Mouse (Mus musculus) limb, embryonic 11.5 days (tissue): Measurements from ENCODE around the gene Fgf7. TPM values are rescaled to one million over a fixed set of nuclear protein-coding genes. Genes with fewer than 3 reads are reported as not detected.

Experiments used
- ATAC-seq: fragments of 200-750 bp; cut with Nextera tagmentation; 2 replicates; pipeline ENCODE4 v1.8.0; 2017; ENCODE audit warnings: low read depth; ENCODE audit not compliant: insufficient number of reproducible peaks, low FRiP score, low TSS enrichment
- DNase-seq: peaks from one replicate; pipeline ENCODE4 v3.0.0-alpha.2; 2015; ENCODE audit warnings: low spot score
- H3K27ac ChIP-seq: fragments of 300-500 bp; sonication (generic); replicated peaks from 2 replicates; pipeline ENCODE4 v1.5.1; 2014; ENCODE audit warnings: low read depth, mild to moderate bottlenecking, low read length
- H3K27me3 ChIP-seq: fragments of 300-500 bp; sonication (generic); 2 replicates; pipeline ENCODE4 v1.6.1; 2014; ENCODE audit warnings: mild to moderate bottlenecking, low read length, mixed read lengths; ENCODE audit not compliant: control insufficient read depth, insufficient read depth
- H3K36me3 ChIP-seq: fragments of 300-500 bp; sonication (generic); 2 replicates; pipeline ENCODE4 v1.6.1; 2014; ENCODE audit warnings: mild to moderate bottlenecking, low read length, moderate library complexity, mixed read lengths; ENCODE audit not compliant: control insufficient read depth, insufficient read depth
- H3K4me1 ChIP-seq: fragments of 300-500 bp; sonication (generic); 2 replicates; pipeline ENCODE4 v1.6.1; 2014; ENCODE audit warnings: low read length, mixed read lengths; ENCODE audit not compliant: control insufficient read depth, insufficient read depth
- H3K4me2 ChIP-seq: fragments of 300-500 bp; sonication (generic); 2 replicates; pipeline ENCODE4 v1.6.1; 2014; ENCODE audit warnings: low read depth, mild to moderate bottlenecking, moderate library complexity; ENCODE audit not compliant: severe bottlenecking
- H3K4me3 ChIP-seq: fragments of 300-500 bp; sonication (generic); 2 replicates; pipeline ENCODE4 v1.5.1; 2014; ENCODE audit warnings: low read depth, low read length
- H3K9ac ChIP-seq: fragments of 300-500 bp; sonication (generic); 2 replicates; pipeline ENCODE4 v1.6.1; 2014; ENCODE audit warnings: mild to moderate bottlenecking, low read length
- H3K9me3 ChIP-seq: fragments of 300-500 bp; sonication (generic); 2 replicates; pipeline ENCODE4 v1.6.1; 2016; ENCODE audit warnings: low read length; ENCODE audit not compliant: control insufficient read depth
- WGBS: fragments of 180-500 bp; shearing (Covaris S2); extraction: QIAGEN DNeasy Blood & Tissue Kit; methylation state at CpG from one replicate; pipeline ENCODE4 v1.1.7; 2014; 5-methylcytosine and 5-hydroxymethylcytosine counted together
- polyA plus RNA-seq: library from polyadenylated mRNA; unstranded; fragments of >200 nt; fragmentation: Nextera tagmentation; extraction: Ambion mirVana; gene quantifications from 2 replicates; pipeline ENCODE4 v1.2.1, GENCODE M21; 2014

Fgf7 gene
- polyA plus RNA-seq, 1 experiment from 2014 or later, result 1.8 TPM

- no peaks in the 10 kb centered on the region for H3K27me3 ChIP-seq
- 86% methylated on average over 5 of the region's 5 CpGs for WGBS
- H3K36me3 ChIP-seq, result no peaks in the 10 kb centered on the region
- no peak overlapping the region for H3K4me3 ChIP-seq
- DNase-seq (no peak), ATAC-seq (no peak)
- no peaks in the 10 kb centered on the region for H3K4me1 ChIP-seq
- H3K9ac ChIP-seq, result no peak overlapping the region
- no peak overlapping the region for H3K27ac ChIP-seq
- H3K4me2 ChIP-seq, result no peak overlapping the region
- H3K9me3 ChIP-seq, result no peaks in the 10 kb centered on the region
Observed at GRCm38 (mm10) chr2:126045621-126046020, 11.2 kb downstream of the Fgf7 start.

DNA sequence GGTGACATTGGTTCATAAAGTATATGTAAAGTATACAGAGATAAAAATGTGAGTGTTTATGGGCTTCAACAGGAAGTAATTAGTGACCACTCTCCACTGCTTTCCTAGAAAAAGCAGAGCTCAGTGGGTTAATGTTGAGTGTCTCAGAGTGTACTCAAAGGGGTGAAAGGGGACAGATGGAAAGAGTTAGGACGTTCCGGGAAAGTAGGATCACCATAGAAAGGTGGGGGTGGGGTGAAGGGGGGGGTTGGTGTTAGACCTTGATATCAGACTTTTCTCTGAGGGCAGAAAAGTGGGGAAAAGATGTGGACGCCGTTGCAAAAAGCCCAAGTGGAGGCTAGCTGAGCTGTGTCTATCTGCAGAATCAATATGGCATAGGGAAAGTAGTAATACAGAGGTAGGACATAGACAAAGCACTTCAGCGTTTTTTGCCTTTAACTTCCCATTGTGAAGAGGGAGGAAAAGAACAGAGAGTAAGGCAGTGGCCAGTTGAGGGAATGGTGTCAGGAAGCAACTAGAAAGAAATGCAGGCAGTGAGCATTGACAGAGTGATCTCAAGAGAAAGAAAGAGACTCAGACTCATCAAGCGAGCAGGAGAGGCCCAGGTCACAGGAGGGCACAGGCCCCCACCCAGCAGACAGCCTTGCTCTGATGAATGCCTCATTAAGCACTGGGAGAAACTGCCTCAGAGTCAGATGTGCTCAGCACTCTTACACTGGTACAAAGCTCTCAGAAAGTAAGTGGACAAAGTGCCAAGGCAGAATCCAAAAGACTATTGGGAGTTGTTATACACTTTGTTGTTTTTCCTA, 18.5 kb downstream of the Fgf7 start:
- Histone ChIP-seq H3K27me3 (no peaks in the 10 kb centered on the region), H3K9me3 (no peaks in the 10 kb centered on the region), H3K9ac (no peak overlapping the region), H3K27ac (no peak overlapping the region), H3K36me3 (no peaks in the 10 kb centered on the region), H3K4me1 (0 out of 2 replicates have a peak, but pooled peaks cover 3% of the 10 kb centered on the region), H3K4me2 (no peak overlapping the region), H3K4me3 (no peak overlapping the region)
- 14% methylated on average over 6 of the region's 6 CpGs for WGBS
- ATAC-seq, result peak; percentile 54; the same call in 1 of the 2 replicates
- peak; percentile 34 for DNase-seq

DNA sequence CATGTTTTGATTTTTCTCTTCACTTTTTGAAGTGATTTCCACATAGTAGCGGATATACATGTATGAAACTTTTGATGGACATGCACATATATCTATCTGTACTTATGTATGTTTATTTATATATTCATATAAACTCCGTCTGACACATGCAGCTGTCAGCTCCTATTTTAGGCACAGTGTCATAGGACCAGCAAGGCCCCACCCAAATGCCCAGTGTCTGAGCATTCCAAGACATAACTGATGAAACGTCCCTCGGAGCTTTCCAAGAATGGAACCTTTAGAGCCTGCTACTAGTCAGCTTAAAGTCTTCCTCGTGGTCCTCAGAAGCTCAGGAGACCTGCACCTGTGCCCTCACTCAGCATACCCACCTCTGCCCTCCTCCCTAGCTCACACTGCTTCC, 19.2 kb downstream of the Fgf7 start:
- Histone ChIP-seq H3K27me3 (no peaks in the 10 kb centered on the region), H3K9ac (no peak overlapping the region; the same call in 1 of the 2 replicates), H3K27ac (no peak overlapping the region), H3K36me3 (no peaks in the 10 kb centered on the region), H3K4me3 (no peak overlapping the region), H3K9me3 (no peaks in the 10 kb centered on the region), H3K4me1 (0 out of 2 replicates have a peak, but pooled peaks cover 3% of the 10 kb centered on the region), H3K4me2 (no peak overlapping the region)
- 60% methylated on average over 5 of the region's 5 CpGs for WGBS
- DNase-seq, result no peak
- ATAC-seq, result no peak

- WGBS, result 75% methylated on average over 4 of the region's 4 CpGs
- ATAC-seq (0 out of 2 replicates have a peak, but pooled peaks have one; percentile 38), DNase-seq (no peak)
- no peaks in the 10 kb centered on the region for H3K9me3 ChIP-seq
- no peak overlapping the region for H3K27ac ChIP-seq
- no peaks in the 10 kb centered on the region for H3K36me3 ChIP-seq
- H3K4me3 ChIP-seq, result no peak overlapping the region
- no peak overlapping the region for H3K4me2 ChIP-seq
- no peaks in the 10 kb centered on the region for H3K27me3 ChIP-seq
- H3K4me1 ChIP-seq, result no peaks in the 10 kb centered on the region
- H3K9ac ChIP-seq, result no peak overlapping the region
Observed at GRCm38 (mm10) chr2:126060595-126060994, 26.1 kb downstream of the Fgf7 start.

DNA sequence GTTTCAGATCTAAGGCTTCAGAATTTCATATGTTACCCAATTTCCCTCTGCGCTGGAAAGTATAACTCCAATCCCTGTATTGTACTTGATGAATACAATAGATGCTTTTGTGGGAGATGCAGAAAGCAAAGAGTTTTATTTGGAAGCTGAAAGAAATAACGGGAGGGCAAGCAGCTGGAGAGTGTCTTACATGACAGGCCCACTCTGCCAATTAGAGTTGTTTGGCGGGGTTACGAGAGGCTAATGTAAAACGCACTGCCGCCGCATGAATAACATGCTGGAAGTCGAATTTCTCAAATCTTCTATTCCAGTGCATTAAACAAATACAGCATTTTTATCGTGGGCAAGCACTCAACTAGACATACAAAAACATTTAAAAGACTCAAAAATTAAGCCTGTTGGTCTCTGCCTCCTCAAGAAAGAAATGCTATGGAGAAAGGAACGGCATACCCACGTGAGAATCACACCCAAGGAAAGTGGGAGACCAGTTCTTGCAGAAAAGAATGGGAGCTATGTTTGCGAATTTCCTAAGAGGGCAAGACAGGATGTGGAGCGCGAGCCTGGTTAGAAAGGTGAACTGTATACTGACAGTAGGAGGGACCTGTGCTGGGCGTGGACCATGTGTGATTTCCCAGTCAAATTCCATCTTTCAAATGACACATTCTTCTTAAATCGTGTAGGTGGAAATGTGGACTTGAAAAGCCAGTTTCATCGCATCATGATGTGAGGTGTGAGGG, 26.7 kb downstream of the Fgf7 start:
- Histone ChIP-seq H3K9me3 (no peaks in the 10 kb centered on the region), H3K27me3 (no peaks in the 10 kb centered on the region), H3K4me2 (no peak overlapping the region), H3K36me3 (no peaks in the 10 kb centered on the region), H3K4me1 (no peaks in the 10 kb centered on the region), H3K4me3 (no peak overlapping the region), H3K27ac (no peak overlapping the region), H3K9ac (no peak overlapping the region)
- DNase-seq (no peak), ATAC-seq (no peak)
- WGBS, result 79% methylated on average over 17 of the region's 17 CpGs

GRCm38 (mm10) chr2:126062876-126063275, 28.4 kb downstream of the Fgf7 start:
- ATAC-seq (no peak), DNase-seq (no peak)
- Histone ChIP-seq H3K9ac (no peak overlapping the region), H3K4me2 (no peak overlapping the region), H3K27ac (no peak overlapping the region), H3K36me3 (no peaks in the 10 kb centered on the region), H3K4me1 (no peaks in the 10 kb centered on the region), H3K27me3 (no peaks in the 10 kb centered on the region), H3K4me3 (no peak overlapping the region), H3K9me3 (no peaks in the 10 kb centered on the region)
- 75% methylated on average over 7 of the region's 7 CpGs for WGBS

DNA sequence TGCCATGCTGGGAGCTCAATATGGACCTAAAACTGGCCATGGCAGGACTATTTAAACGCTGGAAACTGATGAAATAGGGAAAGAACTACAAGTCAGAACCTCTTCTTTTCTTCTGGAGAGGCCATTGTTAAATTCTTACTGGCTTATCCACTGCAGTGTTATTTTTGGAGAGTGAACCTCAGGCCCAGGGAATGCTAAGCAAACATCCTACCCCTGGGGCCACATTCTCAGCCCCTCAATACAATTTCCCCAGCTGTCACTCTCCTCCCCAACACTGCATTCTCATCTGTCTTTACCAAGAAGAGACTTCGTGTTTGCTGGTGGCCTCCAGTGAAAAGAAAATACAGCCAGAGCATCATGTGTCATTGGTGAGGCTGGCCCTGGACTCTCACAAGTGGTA, 30.4 kb downstream of the Fgf7 start:
- H3K27ac ChIP-seq, result no peak overlapping the region
- ATAC-seq (no peak), DNase-seq (no peak)
- H3K27me3 ChIP-seq, result no peaks in the 10 kb centered on the region
- H3K4me2 ChIP-seq, result no peak overlapping the region
- WGBS, result 58% methylated on average over 2 of the region's 2 CpGs
- H3K4me1 ChIP-seq, result no peaks in the 10 kb centered on the region
- H3K4me3 ChIP-seq, result no peak overlapping the region
- no peaks in the 10 kb centered on the region for H3K36me3 ChIP-seq
- H3K9me3 ChIP-seq, result no peaks in the 10 kb centered on the region
- H3K9ac ChIP-seq, result no peak overlapping the region

- DNase-seq (no peak), ATAC-seq (no peak)
- H3K27ac ChIP-seq, result no peak overlapping the region
- no peaks in the 10 kb centered on the region for H3K9me3 ChIP-seq
- no peak overlapping the region for H3K9ac ChIP-seq
- H3K36me3 ChIP-seq, result no peaks in the 10 kb centered on the region
- no peak overlapping the region for H3K4me3 ChIP-seq
- H3K4me2 ChIP-seq, result no peak overlapping the region
- H3K27me3 ChIP-seq, result no peaks in the 10 kb centered on the region
- 81% methylated on average over 3 of the region's 3 CpGs for WGBS
- H3K4me1 ChIP-seq, result no peaks in the 10 kb centered on the region
Observed at GRCm38 (mm10) chr2:126065303-126065856, 30.9 kb downstream of the Fgf7 start.
